Mouse (Mus musculus): ENCODE measurements around the gene Add3. TPM values are rescaled to one million over a fixed set of nuclear protein-coding genes. Genes with fewer than 3 reads are reported as not detected.

Add3 gene
- total RNA-seq, 2 experiments from 2014 or later, result 84.4 to 86.9 TPM

DNA sequence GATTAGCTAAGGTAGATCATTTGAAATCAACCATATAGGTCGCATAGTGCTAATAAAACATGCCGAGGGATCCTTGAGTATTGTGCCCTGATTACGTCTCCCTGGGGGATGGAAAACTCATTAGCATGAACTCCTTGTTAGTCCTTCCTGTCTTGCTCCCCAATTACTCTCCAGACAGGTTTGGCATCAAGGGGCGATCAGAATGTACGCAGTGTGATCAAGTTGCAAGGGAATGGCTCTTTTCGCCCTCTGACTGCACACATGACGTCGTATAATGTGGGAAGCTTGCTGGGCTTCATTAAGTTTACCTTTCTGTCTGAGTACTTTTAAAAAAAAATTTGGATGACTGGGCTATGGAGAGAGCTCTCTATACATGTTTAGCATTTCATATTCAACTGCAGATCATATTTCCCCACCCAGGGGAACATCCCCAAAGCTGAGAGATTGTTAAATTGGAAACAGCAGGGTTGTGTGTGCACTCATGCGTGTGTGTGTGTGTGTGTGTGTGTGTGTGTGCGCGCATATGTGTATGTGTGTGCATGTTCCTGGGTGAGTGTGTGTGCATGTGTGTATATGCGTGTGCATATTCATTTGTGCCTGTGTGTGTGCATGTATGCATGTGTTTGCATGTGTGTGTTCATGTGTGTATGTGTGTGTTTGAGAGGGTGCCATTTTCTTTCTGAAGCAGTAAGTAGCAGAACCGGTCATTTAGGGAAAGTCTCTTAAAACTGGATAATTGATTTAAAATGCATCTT is 3.7 kb upstream of the Add3 start:
- intact Hi-C loops (cut with DNase I), result no loop called here
- no peak overlapping the region for H3K4me3 ChIP-seq
- no peak for DNase-seq (ENCODE audit: extremely low spot score in 1 of 2, low spot score in 2 of 2)
- TF ChIP-seq CTCF (IDR thresholded peaks at IDR 0.05), result no peak
- no peak overlapping the region for H3K27ac ChIP-seq

DNA sequence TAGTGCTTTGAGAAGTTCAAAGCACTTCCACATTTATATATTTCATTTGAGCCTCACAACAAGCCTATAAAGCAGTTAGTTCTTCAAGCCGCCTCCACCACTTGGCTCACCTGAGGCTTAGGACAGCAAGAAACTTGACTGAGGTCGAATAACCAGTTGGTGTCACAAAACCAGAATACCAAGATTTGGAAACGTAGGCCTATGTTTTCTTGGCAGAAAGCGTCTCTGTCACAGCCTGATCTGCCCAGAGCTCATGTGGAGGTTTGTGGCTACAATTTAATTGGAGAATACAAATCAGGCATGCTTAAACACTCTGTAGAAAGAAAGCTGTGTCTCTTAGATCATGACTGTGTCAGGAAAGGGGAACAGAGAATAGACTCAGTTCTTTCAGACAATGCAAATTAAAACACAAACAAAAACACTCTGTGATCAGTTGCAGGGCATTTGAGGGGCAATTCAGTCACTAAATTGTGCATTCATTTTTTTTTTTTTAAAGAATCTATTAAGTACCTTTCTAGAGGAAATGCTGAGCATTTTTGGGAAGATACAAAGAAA is 3.0 kb upstream of the Add3 start:
- no peak for DNase-seq (ENCODE audit: extremely low spot score in 1 of 2, low spot score in 2 of 2)
- Histone ChIP-seq H3K4me3 (no peak overlapping the region), H3K27ac (no peak overlapping the region; the same call in 1 of the 2 replicates)
- no peak for TF ChIP-seq CTCF (IDR thresholded peaks at IDR 0.05)
- intact Hi-C loops (cut with DNase I), result no loop called here

DNA sequence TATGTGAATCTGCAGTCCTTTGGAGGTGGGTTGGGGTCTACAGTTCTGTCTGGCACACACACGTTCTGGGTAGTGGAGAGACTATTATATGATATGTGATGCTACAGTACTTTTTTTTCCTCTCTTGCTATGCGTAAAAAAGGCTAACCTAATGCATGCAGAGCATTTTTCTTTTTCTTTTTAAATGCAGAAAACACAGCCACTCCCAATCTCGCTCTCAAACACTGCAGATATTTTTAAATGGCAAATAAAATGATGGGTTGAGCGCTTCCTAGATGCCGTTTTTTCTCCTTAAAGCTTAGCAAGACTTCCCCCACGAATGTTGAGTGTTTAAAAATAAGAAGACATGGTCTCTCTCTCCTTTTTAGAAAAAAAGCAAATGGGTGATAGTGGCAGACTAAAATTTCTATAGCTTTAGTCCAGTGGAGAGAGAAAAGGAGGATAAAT is 584 bp downstream of the Add3 start:
- Histone ChIP-seq H3K4me3 (peak overlapping the region; percentile 83), H3K27ac (peak overlapping the region; percentile 94)
- no peak for TF ChIP-seq CTCF (IDR thresholded peaks at IDR 0.05)
- DNase-seq (ENCODE audit: extremely low spot score in 1 of 2, low spot score in 2 of 2), result no peak
- intact Hi-C loops (cut with DNase I), result loop anchor here (1.0 to 5.0 kb wide), 9 partner anchors 24 to 186 kb away; partner anchors contain the start of gene Xpnpep1

- Histone ChIP-seq H3K27ac (peak overlapping the region; percentile 94), H3K4me3 (peak overlapping the region; percentile 83)
- peak; percentile 62 to 67 for DNase-seq (ENCODE audit: extremely low spot score in 1 of 2, low spot score in 2 of 2)
- no peak; the same call in 1 of the 2 replicates for TF ChIP-seq CTCF (IDR thresholded peaks at IDR 0.05)
- intact Hi-C loops (cut with DNase I), result loop anchor here (1.0 to 5.0 kb wide), 11 partner anchors 24 to 223 kb away; partner anchors contain the start of genes Mxi1 and Xpnpep1
Observed at GRCm38 (mm10) chr19:53141251-53142072, 1.2 kb downstream of the Add3 start.

DNA sequence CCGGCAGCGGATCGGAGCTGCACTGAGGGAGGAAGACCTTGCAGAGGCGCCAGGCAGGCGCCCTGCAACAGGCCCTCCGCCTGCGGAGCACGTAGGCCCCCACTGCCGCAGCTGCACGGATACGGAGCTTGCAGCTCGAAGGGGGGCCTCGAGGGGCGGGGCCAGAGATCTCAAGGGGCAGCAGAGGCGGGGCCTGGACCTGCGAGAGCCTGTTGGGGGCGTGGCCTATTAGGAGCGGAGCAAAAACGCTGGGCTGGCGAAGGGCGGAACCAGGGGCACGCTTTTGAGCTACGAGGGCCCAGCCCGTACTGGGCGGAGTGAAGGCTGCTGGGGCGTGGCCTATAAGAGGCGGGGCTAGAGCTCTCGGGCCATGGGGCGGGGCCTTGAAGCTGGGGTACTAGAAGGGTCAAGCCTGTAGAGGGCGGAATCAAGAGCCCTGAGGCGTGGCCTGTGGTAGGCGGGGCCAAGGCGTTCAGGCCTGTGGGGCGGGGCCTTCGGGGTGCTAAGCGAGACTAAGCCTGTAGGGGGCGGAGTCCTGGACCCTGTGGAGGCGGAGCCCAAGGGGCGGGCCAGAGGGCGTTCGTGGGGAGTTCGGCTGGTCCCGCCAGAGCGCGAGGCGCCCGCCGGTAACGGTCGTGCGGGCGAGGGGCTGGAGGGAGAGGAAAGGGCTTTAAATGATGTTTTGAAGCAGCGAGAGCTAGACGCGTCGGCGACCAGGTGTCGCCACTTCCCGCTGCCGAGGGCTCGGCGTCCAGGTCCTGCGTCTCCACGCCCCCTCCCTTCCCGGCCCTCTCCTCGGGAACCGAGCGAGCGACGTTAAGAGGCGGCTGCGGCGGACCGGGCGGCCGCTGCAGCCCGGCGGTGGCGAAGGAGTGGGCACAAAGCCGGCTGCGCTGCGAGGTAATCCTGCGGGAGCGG is 2.2 kb downstream of the Add3 start:
- DNase-seq (ENCODE audit: extremely low spot score in 1 of 2, low spot score in 2 of 2), result peak; percentile 98 to 99
- Histone ChIP-seq H3K27ac (peak overlapping the region; percentile 94), H3K4me3 (peak overlapping the region; percentile 83)
- peak; percentile 76 for TF ChIP-seq CTCF (IDR thresholded peaks at IDR 0.05)
- intact Hi-C loops (cut with DNase I), result loop anchor here (2.0 to 5.0 kb wide), 6 partner anchors 40 to 222 kb away; partner anchors contain the start of gene Mxi1

DNA sequence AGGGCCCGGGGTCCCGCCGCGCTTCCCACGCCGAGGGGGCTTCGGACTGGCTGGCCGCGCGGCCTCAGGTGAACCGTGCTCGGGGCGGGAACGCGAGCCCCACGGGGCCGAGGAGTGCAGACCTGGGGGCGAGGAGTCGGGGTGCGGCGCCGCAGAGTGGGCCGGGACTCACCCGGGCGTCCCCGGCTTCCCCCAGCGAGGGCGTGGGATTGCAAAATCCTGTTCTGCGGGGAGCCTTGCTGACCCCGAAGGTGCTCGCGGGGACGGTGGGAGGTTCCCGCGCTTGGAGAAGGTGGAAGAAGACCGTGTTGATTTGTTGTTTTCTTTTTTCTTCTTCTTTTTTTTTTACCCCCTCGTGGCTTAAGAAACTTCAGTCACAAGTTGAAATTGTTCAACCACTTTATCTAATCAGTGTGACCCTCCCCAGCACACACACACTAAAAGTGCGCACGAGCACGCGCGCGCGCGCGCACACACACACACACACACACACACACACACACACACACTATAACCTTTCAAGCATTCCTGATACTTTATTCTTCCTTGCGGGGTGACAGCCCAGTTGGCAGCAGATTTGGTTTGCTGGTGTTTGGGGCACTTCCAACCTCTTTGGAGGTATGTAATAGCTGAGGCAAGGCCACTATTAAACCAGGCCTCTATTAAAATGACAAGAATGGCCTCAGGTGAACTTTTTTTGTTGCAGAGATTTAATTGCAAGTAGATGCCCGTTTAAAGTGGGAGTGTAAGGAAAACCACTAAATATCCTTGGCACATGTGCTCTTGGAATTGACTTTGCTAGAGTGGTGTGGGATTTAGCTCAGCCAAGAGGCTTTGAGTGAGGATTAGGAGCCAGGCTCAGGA is 3.1 kb downstream of the Add3 start:
- DNase-seq (ENCODE audit: extremely low spot score in 1 of 2, low spot score in 2 of 2), result no peak
- H3K4me3 ChIP-seq, result peak overlapping the region; percentile 83
- TF ChIP-seq CTCF (IDR thresholded peaks at IDR 0.05), result no peak
- H3K27ac ChIP-seq, result peak overlapping the region; percentile 79
- intact Hi-C loops (cut with DNase I), result loop anchor here (2.0 to 5.0 kb wide), 6 partner anchors 39 to 221 kb away; partner anchors contain the start of gene Mxi1

DNA sequence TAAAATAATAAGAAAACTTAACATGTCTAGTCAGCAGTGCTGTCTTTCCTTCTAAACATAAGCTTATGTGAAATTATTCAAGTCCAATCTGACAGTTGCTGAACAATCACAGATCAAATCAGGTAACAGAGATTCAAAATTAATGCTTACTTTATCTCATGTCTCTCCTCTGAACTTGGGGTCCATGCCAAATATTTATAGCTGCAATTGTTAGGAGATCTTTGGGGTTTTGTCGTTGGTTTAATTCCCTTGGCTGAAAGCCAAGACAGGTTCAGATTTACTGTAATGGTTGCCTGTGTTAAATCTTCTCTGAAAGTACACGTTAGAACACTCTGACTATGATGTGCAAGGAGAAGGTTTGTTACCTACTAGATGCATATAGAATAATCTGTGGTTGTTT is 4.8 kb downstream of the Add3 start:
- DNase-seq (ENCODE audit: extremely low spot score in 1 of 2, low spot score in 2 of 2), result no peak
- intact Hi-C loops (cut with DNase I), result no loop called here
- no peak for TF ChIP-seq CTCF (IDR thresholded peaks at IDR 0.05)
- H3K4me3 ChIP-seq, result no peak overlapping the region
- no peak overlapping the region for H3K27ac ChIP-seq

- Histone ChIP-seq H3K4me3 (no peak overlapping the region), H3K27ac (no peak overlapping the region)
- TF ChIP-seq CTCF (IDR thresholded peaks at IDR 0.05), result no peak; the same call in 1 of the 2 replicates
- DNase-seq (ENCODE audit: extremely low spot score in 1 of 2, low spot score in 2 of 2), result no peak
- intact Hi-C loops (cut with DNase I), result no loop called here
Observed at GRCm38 (mm10) chr19:53149381-53149780, 9.1 kb downstream of the Add3 start.

- TF ChIP-seq CTCF (IDR thresholded peaks at IDR 0.05), result no peak
- intact Hi-C loops (cut with DNase I), result no loop called here
- no peak for DNase-seq (ENCODE audit: extremely low spot score in 1 of 2, low spot score in 2 of 2)
- no peak overlapping the region for H3K27ac ChIP-seq
- H3K4me3 ChIP-seq, result no peak overlapping the region
Observed at GRCm38 (mm10) chr19:53152451-53152850, 12.2 kb downstream of the Add3 start.

- Histone ChIP-seq H3K4me3 (no peak overlapping the region), H3K27ac (no peak overlapping the region)
- no peak for TF ChIP-seq CTCF (IDR thresholded peaks at IDR 0.05)
- DNase-seq (ENCODE audit: extremely low spot score in 1 of 2, low spot score in 2 of 2), result no peak
- intact Hi-C loops (cut with DNase I), result no loop called here
Observed at GRCm38 (mm10) chr19:53153096-53153495, 12.9 kb downstream of the Add3 start.

All from left cerebral cortex, adult 2 months (tissue).